Mouse (Mus musculus) mouse trophoblast stem cell (cell line): ENCODE data around the gene Cd300ld2.
"Not testable (repeated sequence)": the region's sequence is repeated elsewhere in the genome, so short reads cannot be mapped to it uniquely, and the experiment has no call there.

Experiments
- in situ Hi-C, 2 experiments: fragments of 300-500 bp; cut with MseI, MboI; formaldehyde crosslinking; loops; 2 replicates in 1 of 2; 3 replicates in 1 of 2; pipeline ENCODE4 v1.15.1; 2025

The Cd300ld2 gene

GRCm38 (mm10) chr11:115016093-115016492, at the start of gene Cd300ld2:
Cd300ld2 (minus strand) TSS chr11:115016193.
- in situ Hi-C loops: not testable (repeated sequence)

- in situ Hi-C loops: no loop called here
These were observed 46.1 kb upstream of the Cd300ld2 start, which contains the start of gene Cd300e for GRCm38 (mm10) chr11:115062077-115062476. Cd300e (minus strand) TSS chr11:115062177.

GRCm38 (mm10) chr11:115059797-115060196, 43.8 kb upstream of the Cd300ld2 start:
- in situ Hi-C loops: loop anchor here in 1 of 2 experiments (10.0 kb wide), 2 partner anchors 65 to 125 kb away; partner anchors contain the start of gene Cd300lb

GRCm38 (mm10) chr11:115058701-115059100, 42.7 kb upstream of the Cd300ld2 start:
- in situ Hi-C loops: loop anchor here in 1 of 2 experiments (10.0 kb wide), 2 partner anchors 64 to 124 kb away; partner anchors contain the start of gene Cd300lb

GRCm38 (mm10) chr11:115054537-115054936, 38.5 kb upstream of the Cd300ld2 start:
- in situ Hi-C loops: loop anchor here in 1 of 2 experiments (10.0 kb wide), 2 partner anchors 60 to 120 kb away; partner anchors contain the start of gene Cd300lb

- in situ Hi-C loops: loop anchor here in 1 of 2 experiments (10.0 kb wide), 2 partner anchors 58 to 118 kb away; partner anchors contain the start of gene Cd300lb
These were observed 37.0 kb upstream of the Cd300ld2 start for GRCm38 (mm10) chr11:115052991-115053390.

- in situ Hi-C loops: loop anchor here in 1 of 2 experiments (10.0 kb wide), 2 partner anchors 57 to 117 kb away; partner anchors contain the start of gene Cd300lb
These were observed 36.2 kb upstream of the Cd300ld2 start for GRCm38 (mm10) chr11:115052206-115052605.

GRCm38 (mm10) chr11:115049282-115049895, 33.4 kb upstream of the Cd300ld2 start:
- in situ Hi-C loops: no loop called here

GRCm38 (mm10) chr11:115048259-115048658, 32.3 kb upstream of the Cd300ld2 start, which contains the start of gene Cd300ld3:
Cd300ld3 (minus strand) TSS chr11:115048409.
- in situ Hi-C loops: no loop called here

- in situ Hi-C loops: not testable (repeated sequence)
These were observed 21.7 kb upstream of the Cd300ld2 start, which contains the start of gene Cd300ld5 for GRCm38 (mm10) chr11:115037669-115038068. Cd300ld5 (minus strand) TSS chr11:115037769.

GRCm38 (mm10) chr11:115026912-115027311, 10.9 kb upstream of the Cd300ld2 start, which contains the start of gene Cd300ld4:
Cd300ld4 (minus strand) TSS chr11:115027012.
- in situ Hi-C loops: not testable (repeated sequence)

- in situ Hi-C loops: no loop called here
These were observed 11.9 kb downstream of the Cd300ld2 start for GRCm38 (mm10) chr11:115004070-115004469.

- in situ Hi-C loops: no loop called here
These were observed 14.4 kb downstream of the Cd300ld2 start, which contains the start of gene Cd300c2 for GRCm38 (mm10) chr11:115001474-115002040. Cd300c2 (minus strand) TSS chr11:115001880.

- in situ Hi-C loops: loop anchor here in 1 of 2 experiments (10.0 to 25.0 kb wide), 2 partner anchors 65 to 148 kb away; partner anchors contain the start of gene Cd300lf
These were observed 26.2 kb downstream of the Cd300ld2 start, which contains the start of gene Cd300ld for GRCm38 (mm10) chr11:114989793-114990192. Cd300ld (minus strand) TSS chr11:114989922.

GRCm38 (mm10) chr11:114981866-114982265, 34.1 kb downstream of the Cd300ld2 start:
- in situ Hi-C loops: loop anchor here in 1 of 2 experiments (25.0 kb wide), 1 partner anchor 155 kb away; the partner anchor contains the start of gene Cd300lf

- in situ Hi-C loops: no loop called here
These were observed 43.3 kb downstream of the Cd300ld2 start for GRCm38 (mm10) chr11:114972726-114973125.

- in situ Hi-C loops: no loop called here
These were observed 47.2 kb downstream of the Cd300ld2 start, which contains the start of gene Cd300c for GRCm38 (mm10) chr11:114968752-114969207. Cd300c (minus strand) TSS chr11:114969157.

- in situ Hi-C loops: no loop called here
These were observed 50.7 kb downstream of the Cd300ld2 start for GRCm38 (mm10) chr11:114965182-114965828.

GRCm38 (mm10) chr11:114960369-114960768, 55.6 kb downstream of the Cd300ld2 start:
- in situ Hi-C loops: no loop called here
